Mouse (Mus musculus) midbrain, embryonic 16.5 days (tissue): ENCODE measurements around the gene Fam49a. TPM values are rescaled to one million over a fixed set of nuclear protein-coding genes. Genes with fewer than 3 reads are reported as not detected.

Source experiments
- ATAC-seq: fragments of 200-750 bp; cut with Nextera tagmentation; 2 replicates; pipeline ENCODE4 v1.8.0; 2017; ENCODE audit warnings: moderate TSS enrichment
- H3K27ac ChIP-seq: fragments of 300-500 bp; sonication (generic); 2 replicates; pipeline ENCODE4 v1.5.1; 2014; ENCODE audit warnings: mild to moderate bottlenecking, low read length, mixed read lengths
- H3K27me3 ChIP-seq: fragments of 300-500 bp; sonication (generic); 2 replicates; pipeline ENCODE4 v1.6.1; 2014; ENCODE audit warnings: low read depth, low read length, mixed read lengths; ENCODE audit not compliant: control insufficient read depth, insufficient read depth
- H3K36me3 ChIP-seq: fragments of 300-500 bp; sonication (generic); 2 replicates; pipeline ENCODE4 v1.6.1; 2014; ENCODE audit warnings: mild to moderate bottlenecking, low read length, moderate library complexity, mixed read lengths; ENCODE audit not compliant: control insufficient read depth, insufficient read depth
- H3K4me1 ChIP-seq: fragments of 300-500 bp; sonication (generic); 2 replicates; pipeline ENCODE4 v1.6.1; 2014; ENCODE audit warnings: mild to moderate bottlenecking, low read length, mixed read lengths; ENCODE audit not compliant: control insufficient read depth, insufficient read depth
- H3K4me2 ChIP-seq: fragments of 300-500 bp; sonication (generic); 2 replicates; pipeline ENCODE4 v1.6.1; 2014; ENCODE audit warnings: mild to moderate bottlenecking, low read length, mixed read lengths
- H3K4me3 ChIP-seq: fragments of 300-500 bp; sonication (generic); 2 replicates; pipeline ENCODE4 v1.5.1; 2014; ENCODE audit warnings: low read depth, mild to moderate bottlenecking, low read length, moderate library complexity, mixed read lengths
- H3K9ac ChIP-seq: fragments of 300-500 bp; sonication (generic); 2 replicates; pipeline ENCODE4 v1.6.1; 2014; ENCODE audit warnings: low read depth, low read length, mixed read lengths
- H3K9me3 ChIP-seq: fragments of 300-500 bp; sonication (generic); replicated peaks from 2 replicates; pipeline ENCODE4 v1.6.1; 2014; ENCODE audit warnings: mild to moderate bottlenecking, low read length, mixed read lengths; ENCODE audit not compliant: control insufficient read depth, poor library complexity, severe bottlenecking
- WGBS: fragments of 180-500 bp; shearing (Covaris S2); extraction: QIAGEN DNeasy Blood & Tissue Kit; methylation state at CpG from one replicate; pipeline ENCODE4 v1.1.7; 2014; 5-methylcytosine and 5-hydroxymethylcytosine counted together
- polyA plus RNA-seq: library from polyadenylated mRNA; unstranded; fragments of >200 nt; fragmentation: Nextera tagmentation; extraction: Ambion mirVana; gene quantifications from 2 replicates; pipeline ENCODE4 v1.2.1, GENCODE M21; 2015

Fam49a gene
- polyA plus RNA-seq, result 68.5 and 72.1 TPM in 2 replicates

DNA sequence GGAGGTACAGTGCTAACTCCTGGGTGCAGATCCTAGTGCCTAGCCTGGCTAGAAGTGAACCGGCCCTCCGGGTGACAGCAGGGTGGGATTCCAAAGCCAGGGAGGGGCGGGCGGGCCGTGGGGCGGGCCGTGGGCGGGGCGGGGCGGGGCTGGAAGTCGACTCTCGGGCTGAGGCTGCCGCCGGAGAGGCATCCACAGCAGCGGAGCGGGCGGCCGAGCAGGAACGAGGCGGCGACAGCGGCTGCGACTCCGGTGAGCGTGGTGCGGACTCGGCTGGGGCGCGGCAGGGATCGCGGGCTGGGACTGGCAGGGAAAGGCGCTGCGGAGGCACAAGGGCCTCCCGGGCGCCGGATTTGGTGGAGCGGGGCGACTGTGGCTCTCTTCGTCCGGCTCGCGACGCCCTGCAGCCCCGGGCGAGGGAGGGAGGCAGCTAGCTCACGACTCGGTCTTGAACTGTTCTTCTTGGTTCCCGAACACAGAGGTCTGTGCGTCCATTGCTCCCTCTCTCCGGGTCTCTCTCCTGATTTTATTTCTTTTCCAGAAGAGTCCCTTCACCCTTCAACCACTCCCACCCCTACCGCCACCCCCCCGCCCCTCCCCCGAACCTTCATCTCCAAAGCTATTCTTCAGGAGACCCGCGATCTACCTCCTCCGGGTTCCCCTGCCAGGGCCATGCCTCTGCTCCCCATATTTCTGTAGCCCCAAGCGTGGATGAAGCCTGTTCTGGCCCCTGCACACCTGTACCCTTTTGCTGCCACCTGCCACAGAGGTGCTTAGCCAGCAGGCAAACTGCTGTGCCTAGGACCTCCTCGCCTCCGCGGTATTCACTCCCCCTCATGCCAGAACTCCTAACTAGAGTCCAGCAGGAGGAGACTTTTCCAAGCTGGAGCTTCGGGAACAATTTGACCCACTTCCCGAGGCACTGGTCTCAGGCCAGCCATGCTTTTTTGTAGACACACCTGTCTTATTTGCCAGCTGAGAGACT, at the start of gene Fam49a:
Gene Fam49a (plus strand): TSS at position 153 of the 985 bp plus-strand sequence.
- H3K27ac ChIP-seq, result peak within 1 kb of the TSS; percentile 82
- H3K9me3 ChIP-seq, result no peaks in the 10 kb centered on the region
- WGBS, result under 1% methylated on average over 54 of the region's 62 CpGs
- H3K27me3 ChIP-seq, result no peaks in the 10 kb centered on the region
- peak within 1 kb of the TSS; percentile 77 for H3K4me3 ChIP-seq
- peaks cover 36% of the 10 kb centered on the region for H3K4me1 ChIP-seq
- H3K9ac ChIP-seq, result peak within 1 kb of the TSS; percentile 95
- H3K4me2 ChIP-seq, result peak within 1 kb of the TSS; percentile 85
- no peaks in the 10 kb centered on the region for H3K36me3 ChIP-seq
- ATAC-seq, result peak; percentile 89

DNA sequence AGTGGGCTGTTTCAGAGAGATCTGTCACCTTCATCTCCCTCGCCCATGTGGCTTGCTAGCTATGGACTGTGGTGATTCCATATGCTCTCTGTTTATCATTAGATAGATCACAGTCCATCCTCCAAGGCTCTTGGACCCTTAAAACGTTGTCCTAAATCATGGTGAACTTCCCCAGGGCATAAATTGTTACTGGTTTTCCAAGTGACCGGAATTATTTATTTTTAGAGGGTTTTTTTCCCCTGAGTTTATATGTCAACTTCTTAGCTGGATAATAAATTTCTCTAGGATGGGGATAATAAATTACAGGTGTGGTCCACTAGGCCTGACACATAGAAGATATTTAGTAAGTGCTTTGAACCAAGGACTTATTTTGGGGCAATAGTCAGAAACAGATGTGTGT, 48.4 kb upstream of the Fam49a start:
- WGBS, result 75% methylated on average over 3 of the region's 3 CpGs
- ATAC-seq, result no peak
- H3K9ac ChIP-seq, result no peak overlapping the region

DNA sequence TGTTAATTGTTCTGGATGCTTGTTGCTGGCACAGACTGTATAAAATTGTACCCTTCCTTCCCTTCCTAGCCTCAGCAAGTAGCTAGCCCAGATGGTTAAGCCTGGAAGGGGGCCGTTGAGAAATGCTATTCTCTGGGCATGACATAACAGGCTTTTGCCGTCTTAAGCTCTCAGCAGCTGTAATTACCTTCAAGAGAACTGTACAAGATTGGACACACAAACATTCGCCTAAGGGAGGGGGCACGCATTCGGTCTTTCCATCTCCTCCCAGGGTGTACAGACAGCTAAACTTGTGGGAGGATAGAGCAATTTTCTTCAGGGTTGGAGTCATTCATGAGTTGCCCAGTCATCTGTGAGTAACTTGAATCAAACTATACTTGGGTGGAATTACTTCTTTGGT, 43.0 kb upstream of the Fam49a start:
- Histone ChIP-seq H3K27ac (no peak overlapping the region), H3K4me3 (no peak overlapping the region), H3K4me2 (no peak overlapping the region), H3K9me3 (no peaks in the 10 kb centered on the region), H3K27me3 (no peaks in the 10 kb centered on the region), H3K9ac (no peak overlapping the region), H3K4me1 (no peaks in the 10 kb centered on the region), H3K36me3 (no peaks in the 10 kb centered on the region)
- no peak for ATAC-seq
- WGBS, result 77% methylated on average over 5 of the region's 5 CpGs

More for the DNA sequence above, 48.4 kb upstream of the Fam49a start:
- no peaks in the 10 kb centered on the region for H3K27me3 ChIP-seq
- no peak overlapping the region for H3K4me3 ChIP-seq
- no peaks in the 10 kb centered on the region for H3K36me3 ChIP-seq
- H3K4me1 ChIP-seq, result no peaks in the 10 kb centered on the region
- H3K4me2 ChIP-seq, result no peak overlapping the region
- H3K27ac ChIP-seq, result no peak overlapping the region
- H3K9me3 ChIP-seq, result no peaks in the 10 kb centered on the region

DNA sequence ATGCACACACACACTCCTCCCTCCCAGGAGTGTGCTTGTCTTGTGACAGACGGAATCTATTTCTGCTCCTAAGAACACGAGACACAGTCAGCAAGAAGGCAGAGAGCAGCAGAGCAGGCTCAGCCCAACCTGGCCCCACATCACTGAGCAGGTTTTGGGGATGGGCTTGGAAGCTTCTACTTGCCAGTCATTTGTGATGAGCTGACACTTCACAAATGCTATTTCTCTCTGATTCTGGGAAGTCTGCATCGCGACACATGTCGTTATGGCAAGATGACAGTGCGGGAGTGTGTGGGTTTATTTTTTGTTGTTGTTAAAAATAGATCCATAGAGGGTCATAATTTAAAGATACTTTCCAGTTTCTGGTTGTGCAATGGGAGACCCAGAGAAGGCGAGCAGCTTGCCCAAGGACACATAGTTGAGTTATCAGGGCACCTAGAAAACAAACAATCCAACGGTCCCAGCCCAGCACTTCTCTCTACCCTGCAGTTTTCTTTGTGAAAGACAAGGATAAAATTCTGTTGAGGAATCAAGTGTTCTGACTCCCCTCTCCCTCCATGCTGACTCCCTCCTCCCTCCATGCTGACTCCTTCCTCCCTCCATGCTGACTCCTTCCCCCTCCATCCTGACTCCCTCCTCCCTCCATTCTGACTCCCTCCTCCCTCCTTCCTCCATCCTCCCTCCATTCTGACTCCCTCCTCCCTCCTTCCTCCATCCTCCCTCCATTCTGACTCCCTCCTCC, 41.0 kb upstream of the Fam49a start:
- Histone ChIP-seq H3K9ac (no peak overlapping the region), H3K27ac (peak overlapping the region; percentile 7; the same call in 1 of the 2 replicates), H3K27me3 (no peaks in the 10 kb centered on the region), H3K36me3 (no peaks in the 10 kb centered on the region), H3K4me1 (peaks cover 5% of the 10 kb centered on the region), H3K4me2 (no peak overlapping the region), H3K9me3 (no peaks in the 10 kb centered on the region), H3K4me3 (no peak overlapping the region)
- WGBS, result 68% methylated on average over 8 of the region's 8 CpGs
- ATAC-seq, result peak; percentile 50; the same call in 1 of the 2 replicates

DNA sequence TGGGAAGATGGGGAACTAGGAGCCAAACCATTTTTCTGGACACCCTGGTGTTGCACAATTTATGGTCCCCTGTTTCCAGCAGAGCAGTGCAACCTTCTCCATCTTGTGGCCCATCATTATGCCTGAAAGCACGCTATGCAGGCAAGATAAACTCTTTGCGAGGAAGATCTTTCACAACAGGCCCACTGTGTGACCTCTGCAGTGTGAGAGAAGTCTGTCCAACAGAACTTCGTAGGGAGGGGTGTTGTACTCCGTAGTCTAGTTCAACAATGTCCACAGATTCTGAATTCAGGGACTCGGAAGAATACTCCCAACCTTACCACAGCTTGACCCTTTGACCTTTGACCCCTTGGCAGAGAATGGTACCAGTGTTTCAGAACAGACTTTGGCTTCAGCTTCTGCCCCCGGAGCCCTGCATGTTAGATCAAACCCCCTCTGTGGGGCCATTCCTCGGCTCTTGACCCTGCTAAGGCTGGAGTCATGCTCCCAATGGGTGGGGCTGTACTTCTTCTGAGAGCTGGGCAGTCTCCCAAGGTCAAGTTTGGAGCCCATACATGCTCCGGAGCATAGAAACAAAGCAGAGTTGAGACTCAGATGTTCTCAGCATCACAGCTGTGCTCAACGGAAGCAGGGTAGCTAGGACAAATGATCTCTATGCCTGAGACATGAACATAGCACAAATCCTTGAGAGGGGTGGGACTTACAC, 39.2 kb upstream of the Fam49a start:
- no peaks in the 10 kb centered on the region for H3K36me3 ChIP-seq
- no peak overlapping the region for H3K4me3 ChIP-seq
- H3K4me2 ChIP-seq, result no peak overlapping the region
- H3K4me1 ChIP-seq, result peaks cover 5% of the 10 kb centered on the region
- 71% methylated on average over 9 of the region's 9 CpGs for WGBS
- H3K27ac ChIP-seq, result no peak overlapping the region
- H3K27me3 ChIP-seq, result no peaks in the 10 kb centered on the region
- no peak overlapping the region for H3K9ac ChIP-seq
- no peak for ATAC-seq
- H3K9me3 ChIP-seq, result no peaks in the 10 kb centered on the region

DNA sequence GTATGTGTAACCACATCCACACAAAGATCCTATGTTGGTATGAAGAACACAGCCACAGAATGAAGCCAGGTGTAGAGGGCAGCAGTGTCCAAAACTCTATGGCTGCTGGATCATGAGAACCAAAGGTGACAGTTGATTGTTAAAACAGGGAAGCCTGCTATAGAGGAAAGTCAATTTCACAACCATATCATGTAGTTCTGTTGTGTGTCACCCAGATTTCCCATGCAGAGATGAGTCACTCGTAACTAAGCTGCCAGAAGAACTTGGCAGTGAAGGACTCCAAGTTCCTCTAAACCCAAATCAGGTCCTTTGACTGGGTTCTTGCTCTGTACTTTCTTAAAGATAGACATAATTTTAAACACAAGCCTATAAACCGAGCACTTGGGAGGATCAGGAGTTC, 38.6 kb upstream of the Fam49a start:
- Histone ChIP-seq H3K9me3 (no peaks in the 10 kb centered on the region), H3K36me3 (no peaks in the 10 kb centered on the region), H3K4me1 (peaks cover 5% of the 10 kb centered on the region), H3K4me2 (no peak overlapping the region), H3K27ac (no peak overlapping the region), H3K4me3 (no peak overlapping the region), H3K9ac (no peak overlapping the region), H3K27me3 (no peaks in the 10 kb centered on the region)
- 86% methylated on average over 2 of the region's 2 CpGs for WGBS
- no peak for ATAC-seq

DNA sequence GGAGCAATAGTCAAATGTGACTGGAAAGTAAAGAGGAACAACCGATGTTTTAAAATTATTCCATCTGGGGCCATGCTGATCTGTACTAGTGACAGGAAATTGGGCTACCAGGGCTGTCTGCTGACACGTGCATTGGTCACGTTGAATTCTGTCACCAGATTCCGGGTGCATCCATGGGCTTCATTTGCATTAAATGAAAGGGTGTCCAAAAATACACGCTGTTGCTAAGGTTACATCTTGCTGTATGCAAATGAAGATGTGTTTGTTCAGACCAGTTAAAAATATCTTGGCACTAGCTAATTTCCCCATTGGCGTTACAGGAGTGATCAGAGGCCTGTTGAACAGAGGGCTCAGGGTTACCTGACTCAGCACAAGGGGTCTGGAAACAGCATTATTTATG, 36.2 kb upstream of the Fam49a start:
- Histone ChIP-seq H3K27ac (no peak overlapping the region), H3K4me1 (peaks cover 5% of the 10 kb centered on the region), H3K36me3 (no peaks in the 10 kb centered on the region), H3K9ac (no peak overlapping the region), H3K27me3 (no peaks in the 10 kb centered on the region), H3K4me3 (no peak overlapping the region), H3K4me2 (no peak overlapping the region), H3K9me3 (no peaks in the 10 kb centered on the region)
- 34% methylated on average over 6 of the region's 6 CpGs for WGBS
- ATAC-seq, result peak; percentile 78; the same call in 1 of the 2 replicates

DNA sequence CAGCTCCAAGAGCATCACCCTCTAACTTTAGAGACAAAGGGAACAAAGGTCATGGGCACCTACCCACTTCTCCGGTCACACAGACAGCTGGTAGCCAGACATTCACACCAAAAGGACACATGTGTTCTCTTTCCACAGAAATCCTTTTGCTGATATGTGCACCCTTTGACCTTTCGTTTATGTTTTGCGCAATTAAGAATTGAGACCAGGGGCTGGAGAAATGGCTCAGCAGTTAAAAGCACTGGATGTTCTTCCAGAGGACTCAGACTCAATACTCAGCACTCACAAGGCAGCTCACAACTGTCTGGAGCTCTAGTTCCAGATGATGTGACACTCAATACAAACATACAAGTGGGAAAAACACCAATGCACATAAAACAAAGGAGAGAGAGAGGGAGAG, 34.3 kb upstream of the Fam49a start:
- H3K4me3 ChIP-seq, result no peak overlapping the region
- WGBS, result 92% methylated on average over 3 of the region's 3 CpGs

More for the DNA sequence above, 34.3 kb upstream of the Fam49a start:
- H3K27me3 ChIP-seq, result no peaks in the 10 kb centered on the region
- H3K27ac ChIP-seq, result no peak overlapping the region
- peaks cover 5% of the 10 kb centered on the region for H3K4me1 ChIP-seq
- no peak overlapping the region for H3K4me2 ChIP-seq
- no peak for ATAC-seq
- H3K9me3 ChIP-seq, result no peaks in the 10 kb centered on the region
- no peaks in the 10 kb centered on the region for H3K36me3 ChIP-seq
- H3K9ac ChIP-seq, result no peak overlapping the region
